Mouse (Mus musculus) ES-E14 (cell line): ENCODE data around the gene Hdac8. TPM values are rescaled to one million over a fixed set of nuclear protein-coding genes. Genes with fewer than 3 reads are reported as not detected.

Experiments
- DNase-seq: peaks from one replicate; pipeline ENCODE4 v3.0.0-alpha.2; 2013; ENCODE audit warnings: low read depth, low spot score
- H3K27ac ChIP-seq: 2 replicates; pipeline ENCODE4 v1.5.1; 2012; ENCODE audit warnings: low read depth, mild to moderate bottlenecking, low read length, moderate library complexity, mixed read lengths; ENCODE audit not compliant: poor library complexity, insufficient read depth, severe bottlenecking
- H3K36me3 ChIP-seq: 2 replicates; pipeline ENCODE4 v1.6.1; 2012; ENCODE audit warnings: mild to moderate bottlenecking, low read length, moderate library complexity, mixed read lengths; ENCODE audit not compliant: control insufficient read depth, poor library complexity, insufficient read depth, severe bottlenecking
- H3K4me1 ChIP-seq, 2 experiments: fragments of 150-350 bp in 1 of 2; sonication (generic) in 1 of 2; 2 replicates each; pipeline ENCODE4 v1.6.1; 2012; ENCODE audit warnings: low read length in 2 of 2, mild to moderate bottlenecking in 1 of 2, mixed read lengths in 1 of 2; ENCODE audit not compliant: control insufficient read depth in 2 of 2, insufficient read depth in 2 of 2, poor library complexity in 1 of 2
- H3K4me3 ChIP-seq, 2 experiments: fragments of 150-350 bp in 1 of 2; sonication (generic) in 1 of 2; 2 replicates each; pipeline ENCODE4 v1.5.1; 2012; ENCODE audit warnings: low read length in 2 of 2, low read depth in 1 of 2, mild to moderate bottlenecking in 1 of 2, mixed read lengths in 1 of 2; ENCODE audit not compliant: insufficient read depth in 1 of 2, poor library complexity in 1 of 2, severe bottlenecking in 1 of 2
- H3K9ac ChIP-seq: 2 replicates; pipeline ENCODE4 v1.6.1; 2012; ENCODE audit warnings: low read depth, mild to moderate bottlenecking, low read length, mixed read lengths; ENCODE audit not compliant: poor library complexity, insufficient read depth, severe bottlenecking
- H3K9me3 ChIP-seq: fragments of 150-350 bp; sonication (generic); 2 replicates; pipeline ENCODE4 v1.6.1; 2012; ENCODE audit warnings: low read depth, mild to moderate bottlenecking, low read length; ENCODE audit not compliant: control insufficient read depth, insufficient read depth
- CHD2 ChIP-seq: IDR thresholded peaks from 2 replicates; pipeline ENCODE4 v1.6.1; 2014; ENCODE audit warnings: mild to moderate bottlenecking, low read depth, low read length, inconsistent platforms
- HCFC1 ChIP-seq: IDR thresholded peaks from 2 replicates; pipeline ENCODE4 v1.6.1; 2012; ENCODE audit warnings: low read length, inconsistent platforms, borderline replicate concordance; ENCODE audit not compliant: insufficient read depth
- MAFK ChIP-seq: IDR thresholded peaks from 2 replicates; pipeline ENCODE4 v1.6.1; 2014; ENCODE audit warnings: mild to moderate bottlenecking, low read depth, low read length, inconsistent platforms; ENCODE audit not compliant: insufficient read depth
- ZC3H11A ChIP-seq: IDR thresholded peaks from 2 replicates; pipeline ENCODE4 v1.6.1; 2012; ENCODE audit warnings: low read depth, mild to moderate bottlenecking, inconsistent platforms, low read length, borderline replicate concordance
- ZNF384 ChIP-seq: IDR thresholded peaks from 2 replicates; pipeline ENCODE4 v1.6.1; 2012; ENCODE audit warnings: low read depth, low read length, inconsistent platforms
- in situ Hi-C, 2 experiments: fragments of 600-800 bp; cut with MboI; formaldehyde crosslinking; loops; one replicate each; pipeline ENCODE4 v1.15.1; 2025; ENCODE audit warnings: low sequenced_read_pairs in 2 of 2, inconsistent platforms in 1 of 2; ENCODE audit not compliant: unreplicated experiment in 2 of 2
- total RNA-seq: library from RNA; depleted of rRNA; stranded (reverse); fragments of 300-350 nt; gene quantifications from 2 replicates; pipeline ENCODE4 v1.2.3, GENCODE M21; 2012

The Hdac8 gene
- total RNA-seq, 1 experiment = 4.0 TPM

GRCm38 (mm10) chrX:102319696-102320095 lies 185.5 kb downstream of the Hdac8 start:
- no peak overlapping the region for H3K27ac ChIP-seq
- no peak overlapping the region for H3K9ac ChIP-seq
- H3K4me1 ChIP-seq = no peaks in the 10 kb centered on the region
- in situ Hi-C loops = no loop called here
- no peak overlapping the region for H3K4me3 ChIP-seq
- H3K9me3 ChIP-seq = no peaks in the 10 kb centered on the region
- DNase-seq = no peak
- H3K36me3 ChIP-seq = no peaks in the 10 kb centered on the region
- no peak for TF ChIP-seq CHD2
- TF ChIP-seq ZNF384 = no peak
- no peak for TF ChIP-seq HCFC1
- no peak for TF ChIP-seq MAFK

- no peak overlapping the region for H3K4me3 ChIP-seq
- H3K27ac ChIP-seq = no peak overlapping the region
- no peaks in the 10 kb centered on the region for H3K9me3 ChIP-seq
- DNase-seq = no peak
- no peak overlapping the region for H3K9ac ChIP-seq
- in situ Hi-C loops = no loop called here
- TF ChIP-seq CHD2 (no peak), MAFK (no peak), ZC3H11A (no peak), HCFC1 (no peak), ZNF384 (no peak)
- H3K36me3 ChIP-seq = no peaks in the 10 kb centered on the region
- H3K4me1 ChIP-seq = no peaks in the 10 kb centered on the region
Observed at GRCm38 (mm10) chrX:102319252-102319651, 185.9 kb downstream of the Hdac8 start.

- DNase-seq = no peak
- Histone ChIP-seq H3K4me1 (no peaks in the 10 kb centered on the region), H3K36me3 (no peaks in the 10 kb centered on the region), H3K4me3 (no peak overlapping the region), H3K27ac (no peak overlapping the region), H3K9me3 (no peaks in the 10 kb centered on the region), H3K9ac (no peak overlapping the region)
- no peak for TF ChIP-seq CHD2
- no peak for TF ChIP-seq HCFC1
- TF ChIP-seq ZNF384 = no peak
- no peak for TF ChIP-seq ZC3H11A
- in situ Hi-C loops = no loop called here
Observed at GRCm38 (mm10) chrX:102318782-102319181, 186.4 kb downstream of the Hdac8 start.

GRCm38 (mm10) chrX:102311119-102311518 lies 194.0 kb downstream of the Hdac8 start:
- H3K4me1 ChIP-seq = no peaks in the 10 kb centered on the region; a peak in 1 of 4 replicates
- in situ Hi-C loops = no loop called here
- TF ChIP-seq CHD2 (no peak), HCFC1 (no peak), ZC3H11A (no peak), MAFK (no peak), ZNF384 (no peak)
- H3K9me3 ChIP-seq = no peaks in the 10 kb centered on the region
- no peaks in the 10 kb centered on the region for H3K36me3 ChIP-seq
- H3K27ac ChIP-seq = no peak overlapping the region
- no peak overlapping the region for H3K4me3 ChIP-seq
- H3K9ac ChIP-seq = no peak overlapping the region
- no peak for DNase-seq

GRCm38 (mm10) chrX:102307511-102307910 lies 197.6 kb downstream of the Hdac8 start:
- in situ Hi-C loops = no loop called here
- TF ChIP-seq ZNF384 (no peak), CHD2 (no peak), HCFC1 (no peak), ZC3H11A (no peak), MAFK (no peak)
- H3K27ac ChIP-seq = no peak overlapping the region
- H3K4me3 ChIP-seq = no peak overlapping the region
- no peaks in the 10 kb centered on the region for H3K36me3 ChIP-seq
- peaks cover 3 to 10% of the 10 kb centered on the region in 2 experiments; a peak in 2 of 4 replicates for H3K4me1 ChIP-seq
- no peaks in the 10 kb centered on the region for H3K9me3 ChIP-seq
- no peak overlapping the region for H3K9ac ChIP-seq
- DNase-seq = no peak
